Mouse (Mus musculus): Measurements from ENCODE around the gene Cars2.
"Not testable (repeated sequence)": the region's sequence is repeated elsewhere in the genome, so short reads cannot be mapped to it uniquely, and the experiment has no call there.

Cars2 gene

GRCm38 (mm10) chr8:11475876-11476275 lies 74.7 kb downstream of the Cars2 start:
- no peak for DNase-seq (ENCODE audit: low spot score in 2 of 2)

GRCm38 (mm10) chr8:11475397-11475796 lies 75.2 kb downstream of the Cars2 start:
- DNase-seq (ENCODE audit: low spot score in 2 of 2), result no peak

GRCm38 (mm10) chr8:11473072-11473471 lies 77.5 kb downstream of the Cars2 start:
- no peak for DNase-seq (ENCODE audit: low spot score in 2 of 2)

GRCm38 (mm10) chr8:11471309-11471708 lies 79.3 kb downstream of the Cars2 start:
- DNase-seq (ENCODE audit: low spot score in 2 of 2), result no peak

- no peak for DNase-seq (ENCODE audit: low spot score in 2 of 2)
These were observed 79.9 kb downstream of the Cars2 start for GRCm38 (mm10) chr8:11470694-11471093.

- DNase-seq (ENCODE audit: low spot score in 2 of 2), result peak in 1 of 2 experiments; percentile 36
These were observed 81.5 kb downstream of the Cars2 start for GRCm38 (mm10) chr8:11469095-11469494.

- not testable (repeated sequence) for DNase-seq (ENCODE audit: low spot score in 2 of 2)
These were observed 84.1 kb downstream of the Cars2 start for GRCm38 (mm10) chr8:11466528-11466927.

GRCm38 (mm10) chr8:11465619-11466018 lies 85.0 kb downstream of the Cars2 start:
- no peak for DNase-seq (ENCODE audit: low spot score in 2 of 2)

- no peak for DNase-seq (ENCODE audit: low spot score in 2 of 2)
These were observed 85.9 kb downstream of the Cars2 start for GRCm38 (mm10) chr8:11464707-11464964.
